Mouse (Mus musculus) cerebellum, adult 9-11 months (tissue): ENCODE results near the gene Dppa4.
A peak's percentile ranks its signal among the peaks of the same experiment; 100 is the strongest.

Source experiments
- DNase-seq: peaks from one replicate; pipeline ENCODE4 v3.0.0; 2022

The Dppa4 gene

DNA sequence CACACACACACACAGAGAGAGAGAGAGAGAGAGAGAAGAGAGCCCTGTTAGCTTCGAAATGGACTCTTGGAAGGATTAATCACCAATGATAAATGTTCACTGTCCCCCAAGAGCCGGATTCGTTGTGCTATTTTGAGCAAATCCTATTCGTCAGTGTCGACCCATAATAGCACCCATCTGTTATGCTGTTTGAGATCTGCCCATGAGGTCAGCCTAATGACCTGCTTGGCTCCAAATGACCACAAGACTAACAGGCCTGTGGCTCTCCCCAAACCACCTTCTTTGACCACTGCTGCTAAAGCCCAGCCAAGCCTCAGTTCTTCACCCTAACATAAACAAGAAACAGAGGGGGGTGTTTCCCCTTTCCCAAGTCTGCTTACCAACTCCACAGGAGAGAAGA lies 43.4 kb downstream of the Dppa4 start:
- peak; percentile 60 for DNase-seq

DNA sequence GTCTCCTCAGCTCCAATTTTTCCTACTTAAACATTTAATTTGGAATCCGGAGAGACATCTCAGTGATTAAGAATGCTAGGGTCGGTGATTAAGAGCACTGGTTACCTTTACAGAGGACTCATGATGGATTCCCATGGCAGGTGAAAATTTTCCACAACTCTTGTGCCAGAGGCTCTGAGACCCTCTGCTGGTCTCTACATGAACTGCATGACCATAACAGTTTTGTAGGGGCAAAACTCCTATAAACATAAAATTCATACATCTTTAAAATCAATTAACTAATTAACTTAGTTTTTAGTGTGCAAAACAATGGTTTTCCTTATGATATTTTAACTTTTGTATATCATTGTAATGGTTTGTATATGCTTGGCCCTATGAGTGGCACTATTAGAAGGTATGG lies 44.9 kb downstream of the Dppa4 start:
- no peak for DNase-seq

DNA sequence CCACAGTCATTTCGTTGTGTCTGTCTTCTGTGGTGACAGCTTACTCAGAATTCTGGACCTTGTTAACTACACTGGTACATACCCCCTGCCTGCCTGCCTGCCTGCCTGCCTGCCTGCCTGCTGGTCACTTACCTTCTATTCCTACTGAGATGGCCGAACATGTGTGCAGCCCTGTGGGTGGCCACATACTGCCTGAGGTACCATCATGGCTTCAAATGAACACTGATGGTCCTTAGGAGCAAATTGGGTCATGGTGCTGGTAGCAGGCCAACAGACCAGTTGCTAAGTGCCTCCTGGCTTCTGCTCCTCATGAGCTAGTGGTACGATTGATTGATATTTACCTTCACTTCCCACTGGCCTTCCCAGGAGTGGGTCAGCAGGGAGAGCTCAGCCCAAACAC lies 48.3 kb downstream of the Dppa4 start:
- DNase-seq = peak; percentile 97

DNA sequence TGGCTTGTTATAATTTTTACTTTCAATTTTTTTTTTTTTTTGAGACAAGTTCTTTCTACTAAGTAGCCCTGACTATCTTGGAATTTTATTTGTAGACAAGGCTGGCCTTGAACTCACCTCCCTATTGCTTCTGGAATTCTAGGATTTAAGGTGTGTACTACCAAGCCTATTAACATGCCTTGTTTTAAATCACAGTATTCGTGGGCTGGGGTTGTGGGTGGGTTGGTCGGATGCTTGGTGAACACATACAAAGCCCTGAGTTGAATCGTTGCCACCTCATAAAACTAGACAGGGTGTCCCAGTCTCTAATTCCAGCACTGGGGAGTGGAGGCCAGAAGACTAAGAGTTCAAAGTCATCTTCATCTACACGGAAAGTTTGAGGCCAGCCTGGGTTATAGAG lies 51.8 kb downstream of the Dppa4 start:
- no peak for DNase-seq
